Mouse (Mus musculus) hindbrain, embryonic 13.5 days (tissue): Measurements from ENCODE around the gene Rhag. TPM values are rescaled to one million over a fixed set of nuclear protein-coding genes. Genes with fewer than 3 reads are reported as not detected.

ENCODE experiments used
- ATAC-seq: fragments of 200-750 bp; cut with Nextera tagmentation; 2 replicates; pipeline ENCODE4 v1.8.0; 2017; ENCODE audit warnings: moderate TSS enrichment; ENCODE audit not compliant: low FRiP score
- H3K27ac ChIP-seq: fragments of 300-500 bp; sonication (generic); 2 replicates; pipeline ENCODE4 v1.5.1; 2015; ENCODE audit warnings: inconsistent platforms, mild to moderate bottlenecking, moderate library complexity
- H3K27me3 ChIP-seq: fragments of 300-500 bp; sonication (generic); 2 replicates; pipeline ENCODE4 v1.6.1; 2015; ENCODE audit warnings: mild to moderate bottlenecking, inconsistent platforms
- H3K36me3 ChIP-seq: fragments of 300-500 bp; sonication (generic); 2 replicates; pipeline ENCODE4 v1.6.1; 2015; ENCODE audit warnings: mild to moderate bottlenecking, inconsistent platforms
- H3K4me1 ChIP-seq: fragments of 300-500 bp; sonication (generic); replicated peaks from 2 replicates; pipeline ENCODE4 v1.6.1; 2015; ENCODE audit warnings: inconsistent platforms
- H3K4me2 ChIP-seq: fragments of 300-500 bp; sonication (generic); 2 replicates; pipeline ENCODE4 v1.6.1; 2015; ENCODE audit warnings: inconsistent platforms, mild to moderate bottlenecking, moderate library complexity
- H3K4me3 ChIP-seq: fragments of 300-500 bp; sonication (generic); 2 replicates; pipeline ENCODE4 v1.5.1; 2015; ENCODE audit warnings: mild to moderate bottlenecking, inconsistent platforms
- H3K9ac ChIP-seq: fragments of 300-500 bp; sonication (generic); 2 replicates; pipeline ENCODE4 v1.6.1; 2015; ENCODE audit warnings: mild to moderate bottlenecking, inconsistent platforms
- H3K9me3 ChIP-seq: fragments of 300-500 bp; sonication (generic); 2 replicates; pipeline ENCODE4 v1.6.1; 2016; ENCODE audit warnings: inconsistent platforms
- WGBS: fragments of 180-500 bp; shearing (Covaris S2); methylation state at CpG from one replicate; pipeline ENCODE4 v1.1.7; 2015; 5-methylcytosine and 5-hydroxymethylcytosine counted together
- polyA plus RNA-seq: library from polyadenylated mRNA; unstranded; fragments of >200 nt; fragmentation: Nextera tagmentation; extraction: Ambion mirVana; gene quantifications from 2 replicates; pipeline ENCODE4 v1.2.1, GENCODE M21; 2015

The Rhag gene
- polyA plus RNA-seq: 0.27 and 0.48 TPM in 2 replicates

DNA sequence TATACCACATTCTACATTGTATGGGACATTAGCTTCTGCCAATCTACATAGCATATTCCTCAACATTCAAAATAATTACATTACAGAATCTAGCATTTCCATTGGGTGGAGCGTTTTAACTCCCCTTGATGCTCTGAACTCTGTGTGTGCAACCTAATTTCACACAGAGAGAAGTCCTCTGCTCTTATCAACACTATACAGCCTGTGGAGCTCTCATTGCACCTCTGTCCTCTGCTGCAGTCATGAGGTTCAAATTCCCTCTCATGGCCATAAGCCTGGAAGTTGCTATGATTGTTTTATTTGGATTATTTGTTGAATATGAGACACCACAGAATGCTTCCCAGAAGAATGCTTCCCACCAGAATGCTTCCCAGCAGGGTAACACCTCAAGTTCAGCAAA is at the start of gene Rhag:
Gene Rhag, plus strand, starts transcription at position 193 of the 400 bp plus-strand sequence.
- no peak within 1 kb of the TSS for H3K9ac ChIP-seq
- H3K27ac ChIP-seq: no peak within 1 kb of the TSS
- H3K36me3 ChIP-seq: no peaks in the 10 kb centered on the region
- 70% methylated on average over 1 of the region's 1 CpGs for WGBS
- no peaks in the 10 kb centered on the region for H3K27me3 ChIP-seq
- no peaks in the 10 kb centered on the region for H3K9me3 ChIP-seq
- no peaks in the 10 kb centered on the region for H3K4me1 ChIP-seq
- no peak within 1 kb of the TSS for H3K4me3 ChIP-seq
- no peak for ATAC-seq
- H3K4me2 ChIP-seq: no peak within 1 kb of the TSS

- Histone ChIP-seq H3K4me3 (no peak overlapping the region), H3K4me1 (no peaks in the 10 kb centered on the region), H3K4me2 (no peak overlapping the region), H3K9me3 (no peaks in the 10 kb centered on the region), H3K27me3 (no peaks in the 10 kb centered on the region), H3K27ac (no peak overlapping the region), H3K36me3 (no peaks in the 10 kb centered on the region), H3K9ac (no peak overlapping the region)
- 85% methylated on average over 4 of the region's 4 CpGs for WGBS
- no peak for ATAC-seq
Measured at GRCm38 (mm10) chr17:40763662-40764061, 47.3 kb upstream of the Rhag start.

GRCm38 (mm10) chr17:40767120-40767519 is 43.8 kb upstream of the Rhag start:
- H3K27me3 ChIP-seq: no peaks in the 10 kb centered on the region
- no peaks in the 10 kb centered on the region for H3K9me3 ChIP-seq
- no peaks in the 10 kb centered on the region for H3K4me1 ChIP-seq
- H3K36me3 ChIP-seq: no peaks in the 10 kb centered on the region
- no peak overlapping the region for H3K4me2 ChIP-seq
- H3K4me3 ChIP-seq: no peak overlapping the region
- no peak overlapping the region for H3K9ac ChIP-seq
- H3K27ac ChIP-seq: no peak overlapping the region
- no peak for ATAC-seq
- WGBS: 83% methylated on average over 1 of the region's 1 CpGs

DNA sequence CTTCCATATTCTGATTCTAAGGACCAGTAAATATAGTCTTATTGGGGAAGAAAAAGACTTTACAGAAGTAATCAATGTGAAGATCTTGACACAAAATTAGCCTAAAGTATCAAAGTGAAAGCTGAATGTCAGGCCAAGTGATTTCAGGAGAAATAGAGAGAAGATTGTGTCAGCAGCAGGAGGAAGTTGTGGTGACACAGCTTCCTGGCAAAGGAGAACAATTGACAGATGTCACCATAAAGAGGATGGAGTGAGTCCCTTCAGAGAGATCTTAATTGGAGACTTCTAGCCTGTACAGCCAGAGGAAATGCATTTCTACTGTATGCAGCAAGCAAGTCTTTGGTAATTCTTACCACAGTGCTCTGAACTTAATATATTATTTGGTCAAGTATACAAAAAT is 21.0 kb upstream of the Rhag start:
- no peak overlapping the region for H3K27ac ChIP-seq
- no peak overlapping the region for H3K4me3 ChIP-seq
- H3K4me1 ChIP-seq: no peaks in the 10 kb centered on the region
- ATAC-seq: no peak
- H3K36me3 ChIP-seq: no peaks in the 10 kb centered on the region
- H3K27me3 ChIP-seq: no peaks in the 10 kb centered on the region
- no peak overlapping the region for H3K4me2 ChIP-seq
- no peak overlapping the region for H3K9ac ChIP-seq
- no peaks in the 10 kb centered on the region for H3K9me3 ChIP-seq

GRCm38 (mm10) chr17:40793921-40794854 is 16.7 kb upstream of the Rhag start:
- no peak overlapping the region for H3K27ac ChIP-seq
- no peaks in the 10 kb centered on the region for H3K36me3 ChIP-seq
- WGBS: 63% methylated on average over 20 of the region's 20 CpGs
- no peak overlapping the region for H3K9ac ChIP-seq
- ATAC-seq: no peak
- H3K4me3 ChIP-seq: no peak overlapping the region
- H3K9me3 ChIP-seq: no peaks in the 10 kb centered on the region
- no peak overlapping the region for H3K4me2 ChIP-seq
- no peaks in the 10 kb centered on the region for H3K27me3 ChIP-seq
- no peaks in the 10 kb centered on the region for H3K4me1 ChIP-seq

- no peak for ATAC-seq
- no peak overlapping the region for H3K9ac ChIP-seq
- WGBS: 89% methylated on average over 3 of the region's 3 CpGs
- H3K4me3 ChIP-seq: no peak overlapping the region
- no peaks in the 10 kb centered on the region for H3K9me3 ChIP-seq
- H3K27ac ChIP-seq: no peak overlapping the region
- no peak overlapping the region for H3K4me2 ChIP-seq
- no peaks in the 10 kb centered on the region for H3K36me3 ChIP-seq
- H3K4me1 ChIP-seq: no peaks in the 10 kb centered on the region
- H3K27me3 ChIP-seq: no peaks in the 10 kb centered on the region
Measured at GRCm38 (mm10) chr17:40802707-40803340, 8.1 kb upstream of the Rhag start.

DNA sequence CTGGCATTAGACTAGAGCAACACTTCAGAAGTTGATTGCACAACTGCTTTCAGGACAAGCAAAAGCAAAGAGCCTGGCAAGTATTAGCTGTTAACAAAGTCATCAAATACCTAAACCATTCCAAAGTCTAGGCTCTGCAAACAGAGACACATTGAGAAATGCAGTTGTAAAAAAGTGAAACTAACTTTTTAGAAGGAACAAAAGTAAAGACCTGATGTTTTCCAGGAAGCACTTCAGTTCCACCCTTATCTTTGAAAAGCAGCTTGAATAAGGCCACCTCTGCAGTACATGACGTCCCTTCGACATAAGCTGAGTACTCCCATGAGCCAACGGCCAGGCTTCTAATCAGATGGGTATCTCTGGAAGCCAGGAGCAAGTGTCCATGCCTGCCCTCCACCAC is 4.4 kb upstream of the Rhag start:
- Histone ChIP-seq H3K4me1 (no peaks in the 10 kb centered on the region), H3K36me3 (no peaks in the 10 kb centered on the region), H3K9me3 (no peaks in the 10 kb centered on the region), H3K27ac (no peak overlapping the region), H3K4me2 (no peak overlapping the region), H3K9ac (no peak overlapping the region), H3K27me3 (no peaks in the 10 kb centered on the region), H3K4me3 (no peak overlapping the region)
- 78% methylated on average over 3 of the region's 3 CpGs for WGBS
- no peak for ATAC-seq

DNA sequence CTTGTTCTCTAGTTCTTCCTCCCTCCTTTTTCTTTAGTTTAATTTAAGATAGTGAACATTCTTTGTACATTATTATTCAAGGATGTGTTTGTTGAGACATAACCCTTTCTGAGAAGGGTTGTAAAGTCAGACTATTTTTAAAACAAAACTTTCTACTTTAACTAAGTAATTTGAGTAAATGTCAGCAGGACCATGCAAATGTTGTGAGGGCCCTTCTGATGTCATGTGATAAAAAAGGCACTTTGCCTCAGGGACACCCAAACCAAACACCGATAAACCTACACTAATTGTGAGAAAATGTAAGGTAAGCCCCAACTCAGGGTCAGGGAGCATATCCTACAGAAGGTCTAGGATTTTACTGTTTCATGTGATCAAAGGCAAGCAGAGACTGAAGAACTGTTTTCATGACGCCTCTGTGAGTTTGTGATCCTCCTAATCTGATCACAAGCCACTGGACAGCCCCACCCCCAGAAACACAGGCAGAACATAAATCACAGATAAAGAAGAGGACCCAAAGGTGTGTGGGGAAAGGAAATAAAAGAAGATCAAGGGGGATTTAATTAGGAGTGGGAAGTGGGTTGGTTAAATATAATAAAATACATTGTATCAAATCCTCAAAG is 3.9 kb upstream of the Rhag start, which contains the start of gene Crisp2:
Gene Crisp2, minus strand, starts transcription at position 51 of the 620 bp plus-strand sequence.
- no peak within 1 kb of the TSS for H3K27ac ChIP-seq
- no peak for ATAC-seq
- H3K9ac ChIP-seq: no peak within 1 kb of the TSS
- 82% methylated on average over 2 of the region's 2 CpGs for whole genome bisulfite sequencing
- H3K4me1 ChIP-seq: no peaks in the 10 kb centered on the region
- H3K4me2 ChIP-seq: no peak within 1 kb of the TSS
- no peaks in the 10 kb centered on the region for H3K9me3 ChIP-seq
- no peaks in the 10 kb centered on the region for H3K27me3 ChIP-seq
- no peaks in the 10 kb centered on the region for H3K36me3 ChIP-seq
- H3K4me3 ChIP-seq: no peak within 1 kb of the TSS

DNA sequence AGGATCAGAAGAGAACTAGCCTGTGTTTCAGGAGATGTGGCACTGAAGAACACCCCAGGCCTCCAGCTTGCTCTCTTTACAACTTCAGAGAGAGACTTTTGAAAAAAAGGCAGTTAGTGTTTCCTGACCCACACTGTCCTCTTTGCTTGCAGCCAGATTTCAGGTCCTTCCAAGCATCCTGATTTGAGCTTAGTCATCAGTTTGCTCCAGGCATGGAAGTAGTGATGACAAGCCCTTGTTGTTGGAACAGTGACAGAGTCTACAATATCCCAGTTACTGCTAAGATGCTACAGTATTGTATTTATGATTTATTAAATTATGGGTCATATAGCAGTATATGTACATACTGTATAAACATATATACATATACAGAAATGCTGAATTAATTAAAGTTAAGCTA is 2.9 kb upstream of the Rhag start:
- Histone ChIP-seq H3K27me3 (no peaks in the 10 kb centered on the region), H3K9ac (no peak overlapping the region), H3K4me2 (no peak overlapping the region), H3K9me3 (no peaks in the 10 kb centered on the region), H3K36me3 (no peaks in the 10 kb centered on the region), H3K4me3 (no peak overlapping the region), H3K27ac (no peak overlapping the region), H3K4me1 (no peaks in the 10 kb centered on the region)
- ATAC-seq: no peak

DNA sequence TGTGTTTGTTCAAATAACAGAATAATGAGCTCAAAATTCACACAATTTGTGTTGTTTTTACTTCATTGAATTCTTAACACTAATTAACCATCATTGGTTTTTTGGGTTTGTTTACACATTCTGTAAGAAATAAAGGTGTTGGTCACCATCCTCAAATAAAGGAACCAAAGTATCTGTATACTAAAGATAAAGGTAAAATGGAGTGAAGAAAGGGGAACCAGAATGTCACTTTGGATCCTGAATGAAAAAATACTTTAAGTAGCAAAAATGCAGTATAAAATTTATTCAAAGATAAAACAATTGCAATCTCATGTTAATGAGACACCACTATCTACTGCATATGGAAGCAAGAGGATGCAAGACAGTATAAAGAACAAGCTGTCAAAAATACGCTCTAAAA is 634 bp downstream of the Rhag start:
- H3K4me1 ChIP-seq: no peaks in the 10 kb centered on the region
- WGBS: 95% methylated on average over 1 of the region's 1 CpGs

GRCm38 (mm10) chr17:40812259-40812658 is 1.3 kb downstream of the Rhag start:
- no peaks in the 10 kb centered on the region for H3K9me3 ChIP-seq
- no peak overlapping the region for H3K27ac ChIP-seq
- WGBS: 80% methylated on average over 2 of the region's 2 CpGs
- H3K4me2 ChIP-seq: no peak overlapping the region
- H3K4me3 ChIP-seq: no peak overlapping the region
- H3K9ac ChIP-seq: no peak overlapping the region
- H3K27me3 ChIP-seq: no peaks in the 10 kb centered on the region
- H3K4me1 ChIP-seq: no peaks in the 10 kb centered on the region
- no peaks in the 10 kb centered on the region for H3K36me3 ChIP-seq
- ATAC-seq: no peak

More for the DNA sequence above, 634 bp downstream of the Rhag start:
- Histone ChIP-seq H3K36me3 (no peaks in the 10 kb centered on the region), H3K4me3 (no peak overlapping the region), H3K4me2 (no peak overlapping the region), H3K27ac (no peak overlapping the region), H3K9me3 (no peaks in the 10 kb centered on the region), H3K9ac (no peak overlapping the region), H3K27me3 (no peaks in the 10 kb centered on the region)
- no peak for ATAC-seq

- WGBS: 81% methylated on average over 4 of the region's 4 CpGs
- Histone ChIP-seq H3K9me3 (no peaks in the 10 kb centered on the region), H3K4me3 (no peak overlapping the region), H3K36me3 (no peaks in the 10 kb centered on the region), H3K9ac (no peak overlapping the region), H3K4me1 (no peaks in the 10 kb centered on the region), H3K27ac (no peak overlapping the region), H3K4me2 (no peak overlapping the region), H3K27me3 (no peaks in the 10 kb centered on the region)
- no peak for ATAC-seq
Measured at GRCm38 (mm10) chr17:40817340-40817943, 6.5 kb downstream of the Rhag start.
